Mouse (Mus musculus) regulatory T cell (primary cell): Measurements from ENCODE around the gene Hnrnph3.

Source experiments
- in situ Hi-C: fragments of 300-600 bp; cut with MboI, MseI; formaldehyde crosslinking; loops from one replicate; pipeline ENCODE4 v1.15.1; 2025; ENCODE audit warnings: high pct_unique_total_duplicates

Hnrnph3 gene

GRCm38 (mm10) chr10:63032267-63032666, 8.2 kb upstream of the Hnrnph3 start:
- in situ Hi-C loops = no loop called here

GRCm38 (mm10) chr10:63028396-63028795, 4.4 kb upstream of the Hnrnph3 start:
- in situ Hi-C loops = no loop called here

- in situ Hi-C loops = no loop called here
These were observed 3.6 kb upstream of the Hnrnph3 start for GRCm38 (mm10) chr10:63027376-63028161.

GRCm38 (mm10) chr10:63026795-63027160, 2.8 kb upstream of the Hnrnph3 start:
- in situ Hi-C loops = no loop called here

- in situ Hi-C loops = no loop called here
These were observed 2.3 kb upstream of the Hnrnph3 start for GRCm38 (mm10) chr10:63026156-63026794.

GRCm38 (mm10) chr10:63025491-63026011, 1.5 kb upstream of the Hnrnph3 start:
- in situ Hi-C loops = no loop called here

- in situ Hi-C loops = no loop called here
These were observed 999 bp upstream of the Hnrnph3 start for GRCm38 (mm10) chr10:63025016-63025415.

- in situ Hi-C loops = no loop called here
These were observed 528 bp upstream of the Hnrnph3 start for GRCm38 (mm10) chr10:63024580-63024910.

GRCm38 (mm10) chr10:63023121-63023748, 782 bp downstream of the Hnrnph3 start:
- in situ Hi-C loops = no loop called here

- in situ Hi-C loops = no loop called here
These were observed 1.4 kb downstream of the Hnrnph3 start for GRCm38 (mm10) chr10:63022541-63023120.

- in situ Hi-C loops = no loop called here
These were observed 2.3 kb downstream of the Hnrnph3 start for GRCm38 (mm10) chr10:63021702-63022101.

GRCm38 (mm10) chr10:63019304-63019703, 4.7 kb downstream of the Hnrnph3 start:
- in situ Hi-C loops = no loop called here

GRCm38 (mm10) chr10:63014168-63014567, 9.8 kb downstream of the Hnrnph3 start:
- in situ Hi-C loops = no loop called here

- in situ Hi-C loops = no loop called here
These were observed 10.5 kb downstream of the Hnrnph3 start for GRCm38 (mm10) chr10:63013476-63013875.

GRCm38 (mm10) chr10:63011556-63011955, 12.5 kb downstream of the Hnrnph3 start:
- in situ Hi-C loops = no loop called here

- in situ Hi-C loops = no loop called here
These were observed 13.7 kb downstream of the Hnrnph3 start for GRCm38 (mm10) chr10:63010268-63010667.

GRCm38 (mm10) chr10:63008193-63008592, 15.8 kb downstream of the Hnrnph3 start:
- in situ Hi-C loops = no loop called here

GRCm38 (mm10) chr10:63004556-63004955, 19.5 kb downstream of the Hnrnph3 start:
- in situ Hi-C loops = no loop called here

- in situ Hi-C loops = no loop called here
These were observed 20.8 kb downstream of the Hnrnph3 start for GRCm38 (mm10) chr10:63003252-63003651.

GRCm38 (mm10) chr10:63000584-63000983, 23.4 kb downstream of the Hnrnph3 start:
- in situ Hi-C loops = no loop called here

- in situ Hi-C loops = no loop called here
These were observed 30.0 kb downstream of the Hnrnph3 start for GRCm38 (mm10) chr10:62993991-62994390.

GRCm38 (mm10) chr10:62990636-62991035, 33.4 kb downstream of the Hnrnph3 start:
- in situ Hi-C loops = no loop called here
